Mouse (Mus musculus) stomach, embryonic 16.5 days (tissue): ENCODE results near the gene Arid3a. TPM values are rescaled to one million over a fixed set of nuclear protein-coding genes. Genes with fewer than 3 reads are reported as not detected.

Experiments
- ATAC-seq: fragments of 200-750 bp; cut with Nextera tagmentation; 2 replicates; pipeline ENCODE4 v1.8.0; 2017; ENCODE audit warnings: moderate number of reproducible peaks, moderate TSS enrichment; ENCODE audit not compliant: insufficient read depth, low FRiP score
- H3K27ac ChIP-seq: fragments of 300-500 bp; sonication (generic); 2 replicates; pipeline ENCODE4 v1.5.1; 2014; ENCODE audit warnings: low read length
- H3K27me3 ChIP-seq: fragments of 300-500 bp; sonication (generic); 2 replicates; pipeline ENCODE4 v1.6.1; 2014; ENCODE audit warnings: low read length, control low read depth, mixed read lengths; ENCODE audit not compliant: control insufficient read depth, insufficient read depth
- H3K36me3 ChIP-seq: fragments of 300-500 bp; sonication (generic); 2 replicates; pipeline ENCODE4 v1.6.1; 2014; ENCODE audit warnings: low read length; ENCODE audit not compliant: control insufficient read depth, insufficient read depth
- H3K4me1 ChIP-seq: fragments of 300-500 bp; sonication (generic); 2 replicates; pipeline ENCODE4 v1.6.1; 2014; ENCODE audit warnings: low read length, control low read depth, mixed read lengths; ENCODE audit not compliant: control insufficient read depth, insufficient read depth
- H3K4me2 ChIP-seq: fragments of 300-500 bp; sonication (generic); 2 replicates; pipeline ENCODE4 v1.6.1; 2014; ENCODE audit warnings: low read depth, low read length, mixed read lengths
- H3K4me3 ChIP-seq: fragments of 300-500 bp; sonication (generic); replicated peaks from 2 replicates; pipeline ENCODE4 v1.5.1; 2014; ENCODE audit warnings: mild to moderate bottlenecking, low read length
- H3K9ac ChIP-seq: fragments of 300-500 bp; sonication (generic); 2 replicates; pipeline ENCODE4 v1.6.1; 2014; ENCODE audit warnings: low read length
- H3K9me3 ChIP-seq: fragments of 300-500 bp; sonication (generic); replicated peaks from 2 replicates; pipeline ENCODE4 v1.6.1; 2016; ENCODE audit warnings: low read length, control low read depth; ENCODE audit not compliant: control insufficient read depth
- WGBS: fragments of 180-500 bp; shearing (Covaris S2); extraction: QIAGEN DNeasy Blood & Tissue Kit; methylation state at CpG from one replicate; pipeline ENCODE4 v1.1.7; 2014; 5-methylcytosine and 5-hydroxymethylcytosine counted together
- polyA plus RNA-seq: library from polyadenylated mRNA; unstranded; fragments of >200 nt; fragmentation: Nextera tagmentation; extraction: Ambion mirVana; gene quantifications from 2 replicates; pipeline ENCODE4 v1.2.1, GENCODE M21; 2015

Arid3a gene
- polyA plus RNA-seq, 1 experiment from 2014 or later, result 5.2 TPM

GRCm38 (mm10) chr10:79984195-79984816 is 57.5 kb downstream of the Arid3a start, which contains the start of gene Tmem259:
Gene Tmem259, minus strand, starts transcription at chr10:79984330.
- H3K36me3 ChIP-seq, result no peaks in the 10 kb centered on the region
- peak within 1 kb of the TSS; percentile 90 for H3K4me2 ChIP-seq
- peak within 1 kb of the TSS; percentile 92 for H3K9ac ChIP-seq
- H3K4me3 ChIP-seq, result peak within 1 kb of the TSS; percentile 72
- H3K4me1 ChIP-seq, result peaks cover 36% of the 10 kb centered on the region
- H3K27ac ChIP-seq, result peak within 1 kb of the TSS; percentile 98
- no peaks in the 10 kb centered on the region for H3K27me3 ChIP-seq
- WGBS, result under 1% methylated on average over 49 of the region's 49 CpGs
- peak; percentile 73 for ATAC-seq
- H3K9me3 ChIP-seq, result no peaks in the 10 kb centered on the region

- H3K27ac ChIP-seq, result peak overlapping the region; percentile 98
- H3K9me3 ChIP-seq, result no peaks in the 10 kb centered on the region
- ATAC-seq, result peak; percentile 93
- no peaks in the 10 kb centered on the region for H3K36me3 ChIP-seq
- under 1% methylated on average over 22 of the region's 22 CpGs for WGBS
- peak overlapping the region; percentile 90 for H3K4me2 ChIP-seq
- H3K27me3 ChIP-seq, result no peaks in the 10 kb centered on the region
- peak overlapping the region; percentile 92 for H3K9ac ChIP-seq
- peak overlapping the region; percentile 72 for H3K4me3 ChIP-seq
- H3K4me1 ChIP-seq, result peaks cover 42% of the 10 kb centered on the region
These were observed 58.0 kb downstream of the Arid3a start for GRCm38 (mm10) chr10:79984871-79985270.

GRCm38 (mm10) chr10:79985334-79986231 is 58.7 kb downstream of the Arid3a start:
- Histone ChIP-seq H3K27ac (peak overlapping the region; percentile 98), H3K4me3 (peak overlapping the region; percentile 72), H3K36me3 (no peaks in the 10 kb centered on the region), H3K4me1 (peaks cover 42% of the 10 kb centered on the region), H3K9ac (peak overlapping the region; percentile 92), H3K27me3 (no peaks in the 10 kb centered on the region), H3K4me2 (peak overlapping the region; percentile 90), H3K9me3 (no peaks in the 10 kb centered on the region)
- no peak for ATAC-seq
- 3% methylated on average over 35 of the region's 35 CpGs for WGBS

GRCm38 (mm10) chr10:79986232-79986878 is 59.5 kb downstream of the Arid3a start:
- peak overlapping the region; percentile 98 for H3K27ac ChIP-seq
- H3K9me3 ChIP-seq, result peaks cover 2% of the 10 kb centered on the region; the same call in 1 of the 2 replicates
- WGBS, result 13% methylated on average over 6 of the region's 6 CpGs
- H3K4me2 ChIP-seq, result peak overlapping the region; percentile 90
- H3K27me3 ChIP-seq, result no peaks in the 10 kb centered on the region
- no peak for ATAC-seq
- peaks cover 42% of the 10 kb centered on the region for H3K4me1 ChIP-seq
- peaks cover 7% of the 10 kb centered on the region; the same call in 1 of the 2 replicates for H3K36me3 ChIP-seq
- peak overlapping the region; percentile 72 for H3K4me3 ChIP-seq
- peak overlapping the region; percentile 92 for H3K9ac ChIP-seq

- Histone ChIP-seq H3K36me3 (peaks cover 11% of the 10 kb centered on the region), H3K9me3 (peaks cover 6% of the 10 kb centered on the region; the same call in 1 of the 2 replicates), H3K4me2 (peak overlapping the region; percentile 90), H3K4me3 (peak overlapping the region; percentile 64; the same call in 1 of the 2 replicates), H3K4me1 (peaks cover 42% of the 10 kb centered on the region), H3K27ac (peak overlapping the region; percentile 98), H3K9ac (peak overlapping the region; percentile 92), H3K27me3 (no peaks in the 10 kb centered on the region)
- WGBS, result 2% methylated on average over 11 of the region's 11 CpGs
- no peak for ATAC-seq
These were observed 60.1 kb downstream of the Arid3a start for GRCm38 (mm10) chr10:79986963-79987362.

GRCm38 (mm10) chr10:79987771-79988505 is 61.1 kb downstream of the Arid3a start:
- Histone ChIP-seq H3K9ac (peak overlapping the region; percentile 92), H3K4me2 (peak overlapping the region; percentile 90), H3K4me3 (peak overlapping the region; percentile 64), H3K27ac (peak overlapping the region; percentile 98), H3K9me3 (peaks cover 6% of the 10 kb centered on the region; the same call in 1 of the 2 replicates), H3K27me3 (no peaks in the 10 kb centered on the region), H3K4me1 (peaks cover 36% of the 10 kb centered on the region), H3K36me3 (peaks cover 19% of the 10 kb centered on the region)
- no peak for ATAC-seq
- WGBS, result 11% methylated on average over 27 of the region's 27 CpGs

- Histone ChIP-seq H3K4me1 (peaks cover 29% of the 10 kb centered on the region), H3K27me3 (no peaks in the 10 kb centered on the region), H3K9me3 (peaks cover 6% of the 10 kb centered on the region; the same call in 1 of the 2 replicates), H3K4me3 (peak within 1 kb of the TSS; percentile 64), H3K27ac (peak within 1 kb of the TSS; percentile 98), H3K4me2 (peak within 1 kb of the TSS; percentile 90), H3K36me3 (peaks cover 27% of the 10 kb centered on the region), H3K9ac (peak within 1 kb of the TSS; percentile 92)
- ATAC-seq, result peak; percentile 16; the same call in 1 of the 2 replicates
- under 1% methylated on average over 59 of the region's 59 CpGs for WGBS
These were observed 61.8 kb downstream of the Arid3a start, which contains the start of gene Cnn2 for GRCm38 (mm10) chr10:79988506-79989271. Gene Cnn2, plus strand, starts transcription at chr10:79988584.
